Mouse (Mus musculus) liver, postnatal 0 days (tissue): Measurements from ENCODE around the gene Fam193b.

Experiments
- CTCF ChIP-seq: sonication (generic); IDR thresholded peaks from 2 replicates; pipeline ENCODE4 v1.5.1; 2016; ENCODE audit warnings: antibody characterized with exemption, low read depth
- EP300 ChIP-seq: IDR thresholded peaks from 2 replicates; pipeline ENCODE4 v1.6.1; 2016; ENCODE audit warnings: antibody characterized with exemption, low read depth, mild to moderate bottlenecking

- no peak for TF ChIP-seq CTCF
- TF ChIP-seq EP300 = no peak
Observed at GRCm38 (mm10) chr13:55508531-55508930, 62.4 kb downstream of the Fam193b start.
